In the genomic region with DNA sequence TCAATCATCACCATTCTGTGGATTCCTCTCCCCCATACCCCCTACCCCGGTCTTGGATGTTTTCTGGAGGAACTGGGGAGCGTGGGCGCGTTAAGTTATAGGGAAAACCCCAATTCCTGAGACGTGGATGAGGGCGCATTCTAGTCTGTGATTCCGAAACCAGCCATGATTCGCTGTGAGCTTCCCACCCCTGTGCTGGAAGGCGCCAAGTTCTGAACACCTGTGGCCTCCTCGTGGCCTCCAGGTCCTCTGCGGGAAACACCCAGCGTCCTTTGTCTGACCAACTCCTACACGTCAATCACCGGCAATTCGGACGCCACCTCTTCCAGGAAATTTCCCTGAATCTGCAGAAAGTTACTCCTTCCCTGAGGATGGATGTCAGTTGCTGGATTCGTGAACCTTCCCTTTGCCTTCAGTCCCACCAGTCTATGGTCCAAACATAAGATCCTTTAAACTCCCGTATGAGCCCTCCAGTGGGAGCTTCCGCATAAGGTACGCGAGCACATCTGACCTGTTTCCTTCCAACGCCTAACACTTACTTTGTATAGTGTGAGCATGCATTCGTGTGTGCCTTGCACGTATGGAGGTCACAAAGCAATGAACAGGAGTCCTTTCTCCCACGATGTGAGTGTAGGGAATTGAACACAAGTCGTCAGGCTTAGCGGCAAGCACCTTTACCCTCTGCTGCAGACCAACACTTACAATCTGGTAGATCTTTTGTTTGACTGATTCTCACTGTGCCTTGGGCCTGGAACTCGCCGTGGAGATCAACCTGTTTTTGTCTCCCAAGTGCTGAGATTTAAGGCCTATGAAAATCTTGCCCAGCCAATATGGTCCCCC, we compare ENCODE assay signal across 8 mouse cellular contexts. TPM values are rescaled to one million over a fixed set of nuclear protein-coding genes. Genes with fewer than 3 reads are reported as not detected.
DNase-seq lines count a peak whose midpoint lies in the region; ATAC-seq and TF ChIP-seq lines count a peak whose summit lies in the region.

No protein-coding gene starts in this region.

- H3K9me3 ChIP-seq in heart, embryonic 12.5 days (replicated peaks): no peaks in the 10 kb centered on the region
- H3K9me3 ChIP-seq in hindbrain, embryonic 12.5 days (replicated peaks): no peaks in the 10 kb centered on the region
- H3K9me3 ChIP-seq in midbrain, embryonic 11.5 days (ENCODE audit: control insufficient read depth, low read length): no peaks in the 10 kb centered on the region

- peak overlapping the region; percentile 87 for H3K9ac ChIP-seq in heart, embryonic 12.5 days
- peak overlapping the region; percentile 80 for H3K9ac ChIP-seq in hindbrain, embryonic 12.5 days
- peak overlapping the region; percentile 81 for H3K9ac ChIP-seq in midbrain, embryonic 11.5 days (ENCODE audit: low read length)

- DNase-seq in heart, postnatal 25 days (ENCODE audit: low spot score): no peak
- DNase-seq in midbrain, embryonic 11.5 days (ENCODE audit: low spot score, missing footprints): peak; percentile 98
- DNase-seq in right cerebral cortex, postnatal 4 days: no peak
- no peak for DNase-seq in testis, postnatal 10 days (ENCODE audit: low spot score)
- no peak for DNase-seq in layer of hippocampus, postnatal 10 days (ENCODE audit: low spot score in 2 of 2)

- ATAC-seq in heart, embryonic 12.5 days (ENCODE audit: insufficient number of reproducible peaks, low FRiP score): peak; percentile 7; the same call in 1 of the 2 replicates
- ATAC-seq in hindbrain, embryonic 12.5 days (ENCODE audit: low FRiP score): peak; percentile 36
- peak; percentile 31 for ATAC-seq in midbrain, embryonic 11.5 days (ENCODE audit: low FRiP score)

- intact Hi-C loops in heart, postnatal 25 days (cut with DNase I): loop anchor here (5.0 kb wide), 1 partner anchor 140 kb away; a partner anchor contains a TSS

- peak overlapping the region; percentile 95 for H3K27ac ChIP-seq in heart, embryonic 12.5 days (ENCODE audit: poor library complexity, severe bottlenecking)
- H3K27ac ChIP-seq in bone marrow, adult 2 months (ENCODE audit: control insufficient read depth, insufficient read depth, low read depth, low read length, poor library complexity): peak overlapping the region; percentile 49
- peak overlapping the region; percentile 84 for H3K27ac ChIP-seq in hindbrain, embryonic 12.5 days
- H3K27ac ChIP-seq in midbrain, embryonic 11.5 days (ENCODE audit: low read depth, low read length): peak overlapping the region; percentile 83

- H3K27me3 ChIP-seq in heart, embryonic 12.5 days (replicated peaks): no peaks in the 10 kb centered on the region
- H3K27me3 ChIP-seq in hindbrain, embryonic 12.5 days: no peaks in the 10 kb centered on the region
- no peaks in the 10 kb centered on the region for H3K27me3 ChIP-seq in midbrain, embryonic 11.5 days (ENCODE audit: control insufficient read depth, insufficient read depth, low read length)

- TF ChIP-seq CTCF in bone marrow, adult 2 months (IDR thresholded peaks at IDR 0.05; ENCODE audit: control insufficient read depth, insufficient read depth, low read length): no peak

- peaks cover 43% of the 10 kb centered on the region for H3K36me3 ChIP-seq in heart, embryonic 12.5 days
- peaks cover 28% of the 10 kb centered on the region for H3K36me3 ChIP-seq in hindbrain, embryonic 12.5 days
- peaks cover 2% of the 10 kb centered on the region; the same call in 1 of the 2 replicates for H3K36me3 ChIP-seq in midbrain, embryonic 11.5 days (ENCODE audit: control insufficient read depth, insufficient read depth, low read length)

- H3K4me3 ChIP-seq in heart, embryonic 12.5 days: peak overlapping the region; percentile 85
- H3K4me3 ChIP-seq in bone marrow, adult 2 months (replicated peaks; ENCODE audit: control insufficient read depth, low read depth, low read length): peak overlapping the region; percentile 84
- H3K4me3 ChIP-seq in hindbrain, embryonic 12.5 days: peak overlapping the region; percentile 96
- peak overlapping the region; percentile 53 for H3K4me3 ChIP-seq in midbrain, embryonic 11.5 days (ENCODE audit: low read depth, low read length)

- peak; percentile 46; the same call in 1 of the 2 replicates for TF ChIP-seq POLR2A in bone marrow, adult 2 months (IDR thresholded peaks at IDR 0.05; ENCODE audit: borderline replicate concordance, control insufficient read depth, low read depth, low read length)

- under 1% methylated on average over 29 of the region's 29 CpGs for WGBS in heart, embryonic 12.5 days
- WGBS in bone marrow, adult 2 months: under 1% methylated on average over 29 of the region's 29 CpGs
- under 1% methylated on average over 29 of the region's 29 CpGs for WGBS in hindbrain, embryonic 12.5 days
- WGBS in midbrain, embryonic 11.5 days: under 1% methylated on average over 29 of the region's 29 CpGs

- H3K4me1 ChIP-seq in heart, embryonic 12.5 days (replicated peaks): peaks cover 39% of the 10 kb centered on the region
- H3K4me1 ChIP-seq in bone marrow, adult 2 months (ENCODE audit: control insufficient read depth, insufficient read depth, low read length): peaks cover 1% of the 10 kb centered on the region; the same call in 1 of the 2 replicates
- H3K4me1 ChIP-seq in hindbrain, embryonic 12.5 days: peaks cover 40% of the 10 kb centered on the region
- peaks cover 22% of the 10 kb centered on the region for H3K4me1 ChIP-seq in midbrain, embryonic 11.5 days (ENCODE audit: control insufficient read depth, insufficient read depth, low read length)

- H3K4me2 ChIP-seq in heart, embryonic 12.5 days: peak overlapping the region; percentile 76
- H3K4me2 ChIP-seq in hindbrain, embryonic 12.5 days (replicated peaks): peak overlapping the region; percentile 73
- H3K4me2 ChIP-seq in midbrain, embryonic 11.5 days: peak overlapping the region; percentile 65

RNA-seq across cellular contexts. Expression of a gene that starts 0.7 kb away (rescaled TPM):
- 377 and 394 TPM in 2 replicates for polyA plus RNA-seq in heart, embryonic 12.5 days (2016; fragmentation: Nextera tagmentation; extraction: Ambion mirVana)
- 100 to 1,000 TPM; 105 to 111 TPM for total RNA-seq in heart, postnatal 25 days (2021)
- 192 and 337 TPM in 2 replicates for polyA plus RNA-seq in bone marrow, adult 2 months (2011; ENCODE audit: insufficient read depth, insufficient read length, low replicate concordance, missing spikeins)
- polyA plus RNA-seq in hindbrain, embryonic 12.5 days (2016; fragmentation: Nextera tagmentation; extraction: Ambion mirVana): 551 and 566 TPM in 2 replicates
- 276 and 281 TPM in 2 replicates for polyA plus RNA-seq in midbrain, embryonic 11.5 days (2014; fragmentation: Nextera tagmentation; extraction: Ambion mirVana)
- total RNA-seq in layer of hippocampus, postnatal 10 days (2021): 100 to 1,000 TPM; 232 to 248 TPM

RNA-seq across cellular contexts. Expression of a gene that starts 10.3 kb away (rescaled TPM):
- polyA plus RNA-seq in heart, embryonic 12.5 days (2016; fragmentation: Nextera tagmentation; extraction: Ambion mirVana): 59.5 and 60.8 TPM in 2 replicates
- 10 to 100 TPM; 28.3 to 30.9 TPM for total RNA-seq in heart, postnatal 25 days (2021)
- 71.4 and 165 TPM in 2 replicates for polyA plus RNA-seq in bone marrow, adult 2 months (2011; ENCODE audit: insufficient read depth, insufficient read length, low replicate concordance, missing spikeins)
- polyA plus RNA-seq in hindbrain, embryonic 12.5 days (2016; fragmentation: Nextera tagmentation; extraction: Ambion mirVana): 62.7 and 74.3 TPM in 2 replicates
- polyA plus RNA-seq in midbrain, embryonic 11.5 days (2014; fragmentation: Nextera tagmentation; extraction: Ambion mirVana): 55.6 and 65.9 TPM in 2 replicates
- total RNA-seq in layer of hippocampus, postnatal 10 days (2021): 10 to 100 TPM; 38.1 to 42.5 TPM

RNA-seq across cellular contexts. Expression of a gene that starts 11.4 kb away (rescaled TPM):
- 42.1 and 42.5 TPM in 2 replicates for polyA plus RNA-seq in heart, embryonic 12.5 days (2016; fragmentation: Nextera tagmentation; extraction: Ambion mirVana)
- total RNA-seq in heart, postnatal 25 days (2021): 10 to 100 TPM; 10.2 to 11.2 TPM
- 28.9 and 40.8 TPM in 2 replicates for polyA plus RNA-seq in bone marrow, adult 2 months (2011; ENCODE audit: insufficient read depth, insufficient read length, low replicate concordance, missing spikeins)
- 46.7 and 46.8 TPM in 2 replicates for polyA plus RNA-seq in hindbrain, embryonic 12.5 days (2016; fragmentation: Nextera tagmentation; extraction: Ambion mirVana)
- 56.0 and 62.2 TPM in 2 replicates for polyA plus RNA-seq in midbrain, embryonic 11.5 days (2014; fragmentation: Nextera tagmentation; extraction: Ambion mirVana)
- 1 to 10 TPM; 5.4 to 5.5 TPM for total RNA-seq in layer of hippocampus, postnatal 10 days (2021)

RNA-seq across cellular contexts. Expression of a gene that starts 12.4 kb away (rescaled TPM):
- 10.7 and 11.5 TPM in 2 replicates for polyA plus RNA-seq in heart, embryonic 12.5 days (2016; fragmentation: Nextera tagmentation; extraction: Ambion mirVana)
- 1 to 10 TPM; 2.7 to 3.1 TPM for total RNA-seq in heart, postnatal 25 days (2021)
- 6.5 TPM in 2 replicates for polyA plus RNA-seq in bone marrow, adult 2 months (2011; ENCODE audit: insufficient read depth, insufficient read length, low replicate concordance, missing spikeins)
- polyA plus RNA-seq in hindbrain, embryonic 12.5 days (2016; fragmentation: Nextera tagmentation; extraction: Ambion mirVana): 42.8 and 44.2 TPM in 2 replicates
- polyA plus RNA-seq in midbrain, embryonic 11.5 days (2014; fragmentation: Nextera tagmentation; extraction: Ambion mirVana): 20.8 and 21.8 TPM in 2 replicates
- 100 to 1,000 TPM in 1 of 2 experiments, 10 to 100 TPM in 1; 99.2 to 101 TPM for total RNA-seq in layer of hippocampus, postnatal 10 days (2021)

RNA-seq across cellular contexts. Expression of a gene that starts 29.1 kb away (rescaled TPM):
- polyA plus RNA-seq in heart, embryonic 12.5 days (2016; fragmentation: Nextera tagmentation; extraction: Ambion mirVana): 37.0 and 41.2 TPM in 2 replicates
- 10 to 100 TPM; 45.5 to 49.7 TPM for total RNA-seq in heart, postnatal 25 days (2021)
- polyA plus RNA-seq in bone marrow, adult 2 months (2011; ENCODE audit: insufficient read depth, insufficient read length, low replicate concordance, missing spikeins): 45.6 and 72.1 TPM in 2 replicates
- polyA plus RNA-seq in hindbrain, embryonic 12.5 days (2016; fragmentation: Nextera tagmentation; extraction: Ambion mirVana): 50.6 and 52.4 TPM in 2 replicates
- 43.6 and 44.4 TPM in 2 replicates for polyA plus RNA-seq in midbrain, embryonic 11.5 days (2014; fragmentation: Nextera tagmentation; extraction: Ambion mirVana)
- 100 to 1,000 TPM; 141 to 145 TPM for total RNA-seq in layer of hippocampus, postnatal 10 days (2021)
